Mouse (Mus musculus) 416B (cell line): ENCODE results near the gene Gipc3.

Experiments used
- DNase-seq: peaks from one replicate; pipeline ENCODE4 v3.0.0; 2011; ENCODE audit warnings: low read depth

Gipc3 gene

GRCm38 (mm10) chr10:81300352-81300907 is 42.6 kb downstream of the Gipc3 start:
- no peak for DNase-seq

GRCm38 (mm10) chr10:81299585-81300351 is 43.3 kb downstream of the Gipc3 start:
- DNase-seq, result no peak

DNA sequence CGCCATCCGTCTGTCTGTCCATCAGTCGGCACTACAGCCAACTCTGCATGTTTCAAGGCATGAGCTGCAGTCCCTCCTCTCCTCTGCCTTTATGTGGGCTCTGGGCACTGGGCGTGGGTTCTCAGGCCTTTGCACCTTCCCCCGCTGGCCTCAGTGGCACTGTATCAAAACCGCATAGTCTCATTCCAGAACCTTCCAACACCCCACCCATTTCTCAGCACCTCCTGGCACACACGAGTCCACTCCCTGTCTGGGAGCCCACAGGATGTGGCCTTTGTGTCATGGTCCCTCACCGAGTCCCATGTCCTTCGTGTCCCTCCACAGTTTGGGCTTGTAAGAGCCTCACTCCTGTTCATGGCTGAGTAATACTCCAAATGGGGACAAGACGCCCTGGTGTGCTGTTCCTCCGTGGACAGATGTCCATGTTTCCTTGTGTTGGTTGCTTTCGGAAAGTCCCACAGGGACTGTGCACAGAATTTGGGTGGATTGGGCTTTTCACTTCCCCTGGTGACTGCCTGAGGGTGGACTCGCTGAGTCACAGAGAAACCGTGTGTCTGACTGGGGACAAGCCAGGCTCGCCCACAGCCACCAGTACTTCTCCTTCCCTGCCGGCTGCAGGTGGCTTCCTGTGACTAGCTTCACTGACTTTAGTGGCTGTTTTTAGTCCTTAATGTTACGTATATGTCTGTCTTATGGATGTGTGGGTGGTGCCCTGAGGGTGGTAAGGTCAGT is 44.5 kb downstream of the Gipc3 start:
- peak; percentile 68 for DNase-seq

DNA sequence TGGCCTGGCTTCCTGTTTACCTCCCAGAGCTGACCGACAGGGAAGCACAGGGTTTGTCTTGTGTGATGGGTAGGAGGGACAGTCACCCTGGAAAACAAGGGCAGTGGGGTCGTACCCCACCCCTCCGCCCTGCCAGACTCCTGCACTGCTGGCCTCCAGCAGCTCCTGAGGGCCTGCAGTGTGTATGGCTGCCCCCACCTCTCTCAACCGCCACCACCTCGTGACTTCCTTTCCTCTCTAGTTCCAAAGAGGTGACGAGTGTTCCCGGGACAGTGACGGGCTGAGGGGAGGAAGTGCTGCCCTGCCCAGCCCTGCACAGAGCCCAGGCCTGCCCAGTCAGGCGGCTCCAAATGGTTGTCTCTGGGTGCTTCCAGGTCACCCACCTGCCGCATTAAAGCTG is 45.2 kb downstream of the Gipc3 start:
- DNase-seq, result peak; percentile 87

DNA sequence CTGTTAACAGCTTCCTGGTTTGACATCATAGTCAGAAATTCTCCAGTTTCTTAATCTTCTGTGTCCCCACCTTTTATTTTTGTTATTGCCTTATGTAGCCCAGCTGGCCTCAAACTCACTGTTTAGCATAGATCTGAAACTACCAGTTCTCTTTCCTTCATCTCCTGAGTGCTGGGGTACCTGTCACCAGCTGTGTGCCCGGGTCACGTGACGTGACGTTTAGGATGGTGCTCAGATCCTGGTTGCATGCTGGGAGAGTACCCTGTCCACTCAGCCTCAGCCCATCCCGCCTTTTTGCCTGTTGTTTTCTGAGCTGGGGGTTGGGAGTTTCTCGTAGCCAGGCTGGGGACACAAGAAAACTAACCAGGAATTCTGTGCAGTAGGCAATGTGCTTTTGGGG is 45.8 kb downstream of the Gipc3 start:
- peak; percentile 20 for DNase-seq

GRCm38 (mm10) chr10:81295185-81295584 is 47.9 kb downstream of the Gipc3 start:
- no peak for DNase-seq

- peak; percentile 45 for DNase-seq
These were observed 48.6 kb downstream of the Gipc3 start for GRCm38 (mm10) chr10:81294442-81294841.

- no peak for DNase-seq
These were observed 49.6 kb downstream of the Gipc3 start for GRCm38 (mm10) chr10:81293334-81294030.

- peak; percentile 100 for DNase-seq
These were observed 50.3 kb downstream of the Gipc3 start, which contains the start of gene Pip5k1c for GRCm38 (mm10) chr10:81292554-81293333. Gene Pip5k1c (plus strand): TSS chr10:81292963.

GRCm38 (mm10) chr10:81291511-81292104 is 51.5 kb downstream of the Gipc3 start, which contains the start of gene Tjp3:
Gene Tjp3 (minus strand): TSS chr10:81291581.
- DNase-seq, result peak; percentile 62

GRCm38 (mm10) chr10:81290698-81291460 is 52.2 kb downstream of the Gipc3 start:
- DNase-seq, result no peak

DNA sequence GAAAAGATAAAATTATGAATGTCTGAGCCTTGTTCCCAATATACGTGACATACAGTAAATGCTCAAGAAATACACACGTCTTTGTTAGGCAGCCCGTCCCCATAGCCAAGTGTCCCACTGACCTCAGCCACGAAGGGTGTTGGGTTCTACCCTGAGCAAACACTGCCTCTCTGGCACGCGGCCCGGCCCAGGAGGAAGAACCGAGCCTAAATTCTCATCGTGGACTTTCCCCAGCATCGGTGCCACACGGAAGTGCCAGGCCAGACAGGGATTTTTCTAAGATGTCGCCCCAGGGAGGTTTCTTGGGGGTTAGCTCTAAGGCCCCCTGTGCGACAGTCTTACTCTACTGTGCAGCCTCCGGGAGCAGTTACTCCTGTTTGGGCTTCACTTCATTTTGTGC is 53.3 kb downstream of the Gipc3 start:
- no peak for DNase-seq

- DNase-seq, result peak; percentile 69
These were observed 53.8 kb downstream of the Gipc3 start for GRCm38 (mm10) chr10:81289278-81289677.

GRCm38 (mm10) chr10:81288601-81289000 is 54.5 kb downstream of the Gipc3 start:
- peak; percentile 45 for DNase-seq

GRCm38 (mm10) chr10:81287513-81288157 is 55.4 kb downstream of the Gipc3 start:
- DNase-seq, result peak; percentile 81

- peak; percentile 42 for DNase-seq
These were observed 56.5 kb downstream of the Gipc3 start for GRCm38 (mm10) chr10:81286586-81286985.

DNA sequence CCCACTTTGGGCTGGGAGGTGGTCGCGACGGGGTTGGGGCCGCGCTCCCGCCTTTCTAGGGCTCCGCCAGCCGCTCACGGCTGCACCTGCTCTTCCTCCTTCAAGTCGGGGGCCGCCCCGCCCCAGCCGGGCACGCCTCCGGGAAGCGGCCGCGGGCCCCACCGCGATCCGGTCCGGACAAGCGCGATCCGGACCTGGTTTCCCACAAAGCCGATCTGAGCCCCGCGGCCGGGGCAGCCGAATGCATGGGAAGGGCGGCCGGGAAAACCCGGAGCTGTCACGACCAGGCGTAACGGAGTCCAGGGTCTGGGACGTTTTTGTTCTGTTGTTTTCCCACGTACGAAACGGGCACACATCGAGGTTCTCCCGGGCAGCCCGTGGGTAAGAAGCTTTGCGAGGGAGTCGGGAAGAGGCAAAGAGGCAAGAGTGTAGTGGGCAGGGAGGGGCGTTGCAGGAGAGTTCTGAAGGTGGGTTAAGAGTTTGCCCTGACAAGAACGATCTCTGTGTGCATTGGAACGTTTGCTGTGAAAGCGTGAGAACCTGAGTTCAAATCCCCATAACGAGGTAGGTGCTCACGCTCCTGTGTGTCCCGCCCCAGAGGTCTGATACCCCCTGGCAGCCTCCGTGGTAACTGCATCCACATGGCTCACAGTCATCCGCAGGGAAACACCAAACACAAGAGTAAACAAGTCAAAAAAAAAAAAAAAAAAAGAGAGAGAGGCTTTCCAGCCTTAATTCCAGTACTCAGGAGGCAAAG is 57.2 kb downstream of the Gipc3 start:
- DNase-seq, result peak; percentile 89
